Mouse (Mus musculus) heart, embryonic 15.5 days (tissue): Measurements from ENCODE around the gene Chst1. TPM values are rescaled to one million over a fixed set of nuclear protein-coding genes. Genes with fewer than 3 reads are reported as not detected.

ENCODE experiments used
- ATAC-seq: fragments of 200-750 bp; cut with Nextera tagmentation; replicated peaks from 2 replicates; pipeline ENCODE4 v1.8.0; 2017; ENCODE audit warnings: low read depth, moderate TSS enrichment; ENCODE audit not compliant: insufficient number of reproducible peaks, insufficient read depth, low FRiP score
- H3K27ac ChIP-seq: fragments of 300-500 bp; sonication (generic); 2 replicates; pipeline ENCODE4 v1.5.1; 2015; ENCODE audit warnings: mild to moderate bottlenecking, inconsistent platforms
- H3K27me3 ChIP-seq: fragments of 300-500 bp; sonication (generic); 2 replicates; pipeline ENCODE4 v1.6.1; 2015; ENCODE audit warnings: inconsistent platforms
- H3K36me3 ChIP-seq: fragments of 300-500 bp; sonication (generic); 2 replicates; pipeline ENCODE4 v1.6.1; 2015; ENCODE audit warnings: mild to moderate bottlenecking, inconsistent platforms
- H3K4me1 ChIP-seq: fragments of 300-500 bp; sonication (generic); replicated peaks from 2 replicates; pipeline ENCODE4 v1.6.1; 2015; ENCODE audit warnings: inconsistent platforms
- H3K4me2 ChIP-seq: fragments of 300-500 bp; sonication (generic); 2 replicates; pipeline ENCODE4 v1.6.1; 2015; ENCODE audit warnings: inconsistent platforms, mild to moderate bottlenecking, moderate library complexity
- H3K4me3 ChIP-seq: fragments of 300-500 bp; sonication (generic); 2 replicates; pipeline ENCODE4 v1.5.1; 2015; ENCODE audit warnings: mild to moderate bottlenecking, inconsistent platforms
- H3K9ac ChIP-seq: fragments of 300-500 bp; sonication (generic); 2 replicates; pipeline ENCODE4 v1.6.1; 2015; ENCODE audit warnings: mild to moderate bottlenecking, inconsistent platforms
- H3K9me3 ChIP-seq: fragments of 300-500 bp; sonication (generic); replicated peaks from 2 replicates; pipeline ENCODE4 v1.6.1; 2016; ENCODE audit warnings: inconsistent platforms
- WGBS: fragments of 180-500 bp; shearing (Covaris S2); methylation state at CpG from one replicate; pipeline ENCODE4 v1.1.7; 2015; ENCODE audit warnings: mixed read lengths; 5-methylcytosine and 5-hydroxymethylcytosine counted together
- polyA plus RNA-seq: library from polyadenylated mRNA; unstranded; fragments of >200 nt; fragmentation: Nextera tagmentation; extraction: Ambion mirVana; gene quantifications from 2 replicates; pipeline ENCODE4 v1.2.1, GENCODE M21; 2015

Gene Chst1
- polyA plus RNA-seq, 1 experiment from 2014 or later = 1.9 TPM

DNA sequence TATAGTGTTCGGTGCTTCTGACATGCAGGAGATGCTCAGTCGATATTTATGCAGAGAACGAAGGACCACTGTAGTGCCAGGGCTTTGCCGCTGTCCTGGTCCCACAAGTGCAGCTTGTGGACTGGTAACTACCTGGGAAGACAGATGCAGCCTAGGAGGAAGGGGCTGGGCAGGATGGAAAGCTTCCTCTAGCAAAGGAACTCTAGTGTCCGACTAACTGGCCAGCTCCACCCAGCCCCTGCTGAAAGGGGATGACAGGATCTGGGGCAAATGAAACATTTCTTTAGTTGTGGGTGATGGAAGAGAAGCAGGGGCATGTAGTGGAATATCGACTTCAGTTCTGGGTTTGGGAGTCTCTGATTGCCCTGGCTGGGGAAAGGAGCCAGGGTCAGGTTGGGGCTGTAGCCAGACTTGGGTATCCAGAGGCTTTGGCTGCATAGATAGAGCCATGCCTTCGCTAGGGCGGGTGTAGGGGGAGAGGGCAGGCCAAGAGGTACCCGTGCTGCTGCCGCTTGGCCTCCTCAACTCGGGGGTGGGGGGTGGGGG, 493 bp upstream of the Chst1 start:
- H3K9me3 ChIP-seq = no peaks in the 10 kb centered on the region
- peaks cover 71% of the 10 kb centered on the region for H3K27me3 ChIP-seq
- peak overlapping the region; percentile 65 for H3K4me3 ChIP-seq
- ATAC-seq = no peak
- peaks cover 9% of the 10 kb centered on the region for H3K4me1 ChIP-seq
- H3K9ac ChIP-seq = no peak overlapping the region
- H3K36me3 ChIP-seq = no peaks in the 10 kb centered on the region
- 27% methylated on average over 11 of the region's 11 CpGs for WGBS
- H3K4me2 ChIP-seq = peak overlapping the region; percentile 99
- no peak overlapping the region for H3K27ac ChIP-seq

DNA sequence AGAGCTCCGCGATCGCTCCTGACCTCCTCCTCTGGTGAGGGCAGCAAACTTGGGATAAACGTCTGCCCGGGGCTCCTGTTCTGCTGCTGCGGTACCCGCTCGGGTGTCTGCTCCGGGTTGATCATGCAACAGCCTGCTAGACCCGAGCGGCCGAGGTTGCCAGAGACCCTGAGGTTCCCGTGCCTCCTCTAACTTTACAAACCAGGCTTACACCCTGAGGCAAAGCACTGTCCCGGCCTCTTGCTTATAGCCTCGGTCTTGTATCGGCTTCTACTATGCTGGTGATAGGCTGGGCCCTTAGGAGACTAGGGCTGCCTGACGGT, 802 bp downstream of the Chst1 start:
- Histone ChIP-seq H3K9ac (peak overlapping the region; percentile 49), H3K27ac (no peak overlapping the region), H3K4me3 (peak overlapping the region; percentile 65), H3K9me3 (no peaks in the 10 kb centered on the region), H3K27me3 (peaks cover 78% of the 10 kb centered on the region), H3K4me2 (peak overlapping the region; percentile 99), H3K4me1 (peaks cover 9% of the 10 kb centered on the region), H3K36me3 (no peaks in the 10 kb centered on the region)
- 1% methylated on average over 17 of the region's 17 CpGs for WGBS
- no peak for ATAC-seq

DNA sequence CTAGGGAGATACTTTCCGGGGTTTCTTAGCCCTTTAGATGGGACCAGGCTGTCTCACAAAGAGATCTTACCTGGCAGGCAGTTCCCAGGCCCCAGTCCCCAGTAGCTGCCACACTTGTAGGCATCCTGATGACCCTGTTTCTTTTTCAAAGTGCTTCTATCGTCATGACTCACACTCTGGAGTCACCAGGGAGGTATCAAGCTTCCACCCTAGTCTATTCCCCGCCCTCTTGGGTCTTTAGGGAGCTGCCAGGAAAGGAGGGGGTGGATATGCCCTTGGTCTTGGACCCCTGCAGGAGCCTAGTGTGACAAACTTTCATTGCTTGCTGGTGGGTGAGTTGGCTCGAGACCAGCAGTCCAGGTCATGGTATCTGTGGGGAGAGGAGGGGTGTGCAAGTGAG, 1.7 kb downstream of the Chst1 start:
- Histone ChIP-seq H3K4me2 (0 out of 2 replicates have a peak overlapping the region, but pooled peaks have one; percentile 99), H3K4me3 (no peak overlapping the region), H3K9me3 (no peaks in the 10 kb centered on the region), H3K36me3 (no peaks in the 10 kb centered on the region), H3K4me1 (peaks cover 9% of the 10 kb centered on the region), H3K27me3 (peaks cover 77% of the 10 kb centered on the region), H3K9ac (no peak overlapping the region), H3K27ac (no peak overlapping the region)
- ATAC-seq = no peak
- 39% methylated on average over 4 of the region's 4 CpGs for WGBS

DNA sequence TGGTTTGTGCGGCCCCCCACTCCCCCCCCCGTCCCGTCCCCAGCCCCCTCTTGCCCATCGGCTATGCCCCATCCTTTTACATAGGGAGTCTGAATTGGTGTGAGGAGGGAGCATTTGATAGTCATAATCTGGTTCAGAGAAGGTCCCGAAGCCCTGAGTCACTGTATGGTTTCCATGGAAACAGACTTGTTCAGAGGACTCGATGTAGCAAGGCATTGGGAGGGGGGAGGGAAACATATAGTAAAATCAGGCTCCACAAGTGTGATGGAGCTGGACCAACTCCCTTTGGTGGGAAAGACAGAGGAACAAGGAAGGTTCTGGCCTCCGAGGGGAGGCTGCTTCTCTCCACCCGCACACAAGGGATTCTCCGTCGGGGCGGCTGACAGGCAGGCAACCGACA, 2.6 kb downstream of the Chst1 start:
- no peak overlapping the region for H3K4me3 ChIP-seq
- no peak overlapping the region for H3K9ac ChIP-seq
- H3K4me1 ChIP-seq = peaks cover 9% of the 10 kb centered on the region
- H3K36me3 ChIP-seq = no peaks in the 10 kb centered on the region
- 24% methylated on average over 12 of the region's 12 CpGs for WGBS
- H3K9me3 ChIP-seq = no peaks in the 10 kb centered on the region
- no peak for ATAC-seq
- H3K27me3 ChIP-seq = peaks cover 73% of the 10 kb centered on the region
- H3K27ac ChIP-seq = no peak overlapping the region
- no peak overlapping the region for H3K4me2 ChIP-seq

DNA sequence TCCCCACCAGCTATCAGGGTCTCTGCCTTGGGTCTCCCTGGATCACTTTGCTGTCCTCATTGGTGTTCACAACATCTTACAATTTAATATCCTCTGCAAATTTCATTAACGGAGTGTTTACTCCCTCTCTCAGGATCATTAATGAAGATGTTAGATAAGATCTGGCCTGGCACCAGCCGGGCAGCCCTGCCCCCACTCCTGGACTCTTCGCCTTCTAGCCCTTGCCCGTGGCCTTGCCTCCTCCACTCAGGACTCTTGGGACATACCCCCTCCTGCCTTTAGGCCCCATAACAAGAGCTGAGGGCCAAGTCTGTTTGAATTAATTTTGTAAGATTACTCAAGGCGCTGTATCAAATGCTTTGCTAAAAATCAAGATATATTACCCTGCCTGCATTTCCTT, 4.1 kb downstream of the Chst1 start:
- H3K27ac ChIP-seq = no peak overlapping the region
- no peaks in the 10 kb centered on the region for H3K9me3 ChIP-seq
- WGBS = 70% methylated on average over 5 of the region's 5 CpGs
- H3K4me2 ChIP-seq = no peak overlapping the region
- H3K9ac ChIP-seq = no peak overlapping the region
- H3K4me1 ChIP-seq = peaks cover 9% of the 10 kb centered on the region
- no peak overlapping the region for H3K4me3 ChIP-seq
- no peaks in the 10 kb centered on the region for H3K36me3 ChIP-seq
- ATAC-seq = no peak
- peaks cover 76% of the 10 kb centered on the region for H3K27me3 ChIP-seq

DNA sequence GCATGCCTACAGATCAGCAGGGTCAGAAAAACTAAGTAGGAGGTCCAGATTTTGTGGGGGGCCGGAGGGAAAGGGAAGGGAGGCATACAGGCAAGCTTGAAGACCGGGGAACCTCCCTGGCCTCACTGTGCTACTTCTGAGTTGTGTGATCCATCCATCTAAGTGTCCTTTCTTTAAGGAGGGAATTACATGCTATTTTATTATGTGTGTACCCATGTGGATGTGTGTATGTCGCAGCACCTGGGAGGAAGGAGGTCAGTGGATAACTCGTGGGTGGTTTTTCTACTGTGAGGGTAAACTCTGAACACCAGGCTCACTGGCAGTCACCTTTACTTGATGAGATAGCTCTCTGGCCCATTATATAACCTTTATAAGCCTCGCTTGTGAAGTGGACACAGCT, 5.1 kb downstream of the Chst1 start:
- peaks cover 9% of the 10 kb centered on the region for H3K4me1 ChIP-seq
- WGBS = 76% methylated on average over 5 of the region's 5 CpGs
- H3K27ac ChIP-seq = no peak overlapping the region
- no peaks in the 10 kb centered on the region for H3K36me3 ChIP-seq
- ATAC-seq = no peak
- no peak overlapping the region for H3K4me2 ChIP-seq
- no peaks in the 10 kb centered on the region for H3K9me3 ChIP-seq
- no peak overlapping the region for H3K4me3 ChIP-seq
- no peak overlapping the region for H3K9ac ChIP-seq
- peaks cover 71% of the 10 kb centered on the region for H3K27me3 ChIP-seq

DNA sequence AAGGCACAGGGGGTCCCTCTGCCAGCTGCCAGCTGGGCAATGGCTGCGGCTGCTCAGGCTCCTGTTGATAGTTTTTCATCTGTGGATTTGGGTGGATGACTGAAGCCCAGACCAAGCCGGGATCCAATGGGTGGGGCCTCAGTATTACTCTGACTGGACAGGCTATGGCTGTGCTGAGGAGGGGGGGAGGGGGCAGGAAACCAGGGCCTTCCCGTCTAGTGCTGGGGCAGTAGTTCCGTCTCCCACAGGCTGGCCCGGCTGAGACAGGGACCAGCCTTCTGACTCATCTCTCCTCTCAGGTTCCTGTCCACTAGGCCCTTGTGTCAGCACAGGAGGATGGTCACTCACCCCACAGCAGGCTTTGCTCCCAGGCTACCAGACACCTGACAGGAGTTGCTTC, 6.5 kb downstream of the Chst1 start:
- Histone ChIP-seq H3K4me1 (no peaks in the 10 kb centered on the region), H3K27ac (no peak overlapping the region), H3K4me2 (no peak overlapping the region), H3K4me3 (no peak overlapping the region), H3K9ac (no peak overlapping the region), H3K9me3 (no peaks in the 10 kb centered on the region), H3K36me3 (no peaks in the 10 kb centered on the region), H3K27me3 (peaks cover 64% of the 10 kb centered on the region)
- 45% methylated on average over 5 of the region's 5 CpGs for WGBS
- ATAC-seq = no peak

DNA sequence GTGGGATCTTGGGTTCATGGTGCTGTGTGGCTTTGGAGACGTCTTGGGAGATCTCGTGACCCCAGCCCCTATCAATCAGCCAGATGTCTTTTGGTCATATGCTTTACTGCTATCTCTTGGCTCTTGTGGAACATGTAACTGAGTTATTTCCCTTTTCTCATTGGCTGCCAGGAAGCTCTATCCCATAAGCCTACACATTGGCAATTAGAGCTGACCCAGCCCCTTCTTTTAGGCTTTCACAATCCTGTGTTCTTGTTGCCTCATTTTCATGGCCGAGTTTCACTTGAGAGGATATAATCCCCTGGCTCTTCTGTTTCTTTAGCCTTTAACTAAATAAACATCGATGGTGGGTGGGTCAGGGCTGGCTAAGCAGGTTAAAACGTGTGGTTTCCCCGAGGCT, 7.6 kb downstream of the Chst1 start:
- H3K36me3 ChIP-seq = no peaks in the 10 kb centered on the region
- ATAC-seq = no peak
- H3K27me3 ChIP-seq = peaks cover 52% of the 10 kb centered on the region
- no peak overlapping the region for H3K4me3 ChIP-seq
- no peak overlapping the region for H3K4me2 ChIP-seq
- WGBS = 60% methylated on average over 6 of the region's 6 CpGs
- H3K9me3 ChIP-seq = no peaks in the 10 kb centered on the region
- H3K4me1 ChIP-seq = no peaks in the 10 kb centered on the region
- H3K9ac ChIP-seq = no peak overlapping the region
- H3K27ac ChIP-seq = no peak overlapping the region

DNA sequence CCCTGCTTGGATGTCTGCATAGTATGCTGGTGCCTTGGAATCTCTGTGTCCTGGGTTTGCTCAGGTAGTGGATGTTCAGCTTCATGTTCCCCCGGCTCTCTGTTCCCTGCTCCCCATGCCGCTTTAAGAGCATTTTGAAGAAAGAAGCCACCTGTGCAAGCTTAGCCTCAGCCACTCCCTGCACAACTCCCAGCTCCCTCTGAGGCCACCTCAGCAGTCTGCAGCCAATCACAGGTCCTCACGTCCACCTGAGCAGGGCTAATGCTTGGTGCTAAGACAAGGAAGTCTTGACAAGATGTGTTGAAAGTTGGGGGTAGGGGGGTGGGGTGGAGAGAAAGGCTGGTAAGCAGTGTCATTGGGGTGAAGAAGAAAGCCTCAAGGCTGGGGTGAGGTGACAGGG, 8.1 kb downstream of the Chst1 start:
- Histone ChIP-seq H3K36me3 (no peaks in the 10 kb centered on the region), H3K4me1 (no peaks in the 10 kb centered on the region), H3K9ac (no peak overlapping the region), H3K9me3 (no peaks in the 10 kb centered on the region), H3K27ac (no peak overlapping the region), H3K4me2 (no peak overlapping the region), H3K27me3 (peaks cover 48% of the 10 kb centered on the region), H3K4me3 (no peak overlapping the region)
- WGBS = 64% methylated on average over 3 of the region's 3 CpGs
- ATAC-seq = no peak

DNA sequence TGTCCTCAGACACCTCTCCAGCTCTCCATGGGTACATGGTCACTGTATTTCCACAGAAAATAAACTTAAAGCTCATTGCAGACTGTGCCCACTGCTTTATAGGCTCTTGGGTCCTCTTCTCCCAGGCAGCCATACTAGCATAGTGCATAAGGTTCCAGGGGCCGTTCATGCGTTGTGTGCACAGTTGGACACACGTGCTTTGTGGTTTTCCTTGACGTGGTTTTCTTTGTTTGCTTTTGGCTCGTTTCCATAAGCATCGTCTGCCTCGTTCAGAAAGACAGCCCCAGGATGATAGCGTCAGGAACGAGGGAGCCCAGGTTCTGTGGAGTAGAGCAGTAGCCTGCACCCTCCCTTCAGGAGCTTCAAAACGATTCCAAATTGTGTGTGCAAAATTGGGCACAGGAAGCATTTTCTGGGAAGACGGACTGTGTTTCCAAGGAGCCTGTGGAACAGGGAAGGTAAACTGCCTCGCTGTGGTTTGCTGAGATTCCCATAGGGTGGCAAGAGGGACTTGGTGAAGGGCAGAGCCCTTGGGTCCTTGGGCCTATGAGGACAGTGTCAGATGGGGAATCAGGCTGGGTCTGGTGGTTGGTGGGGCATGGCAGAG, 8.6 kb downstream of the Chst1 start:
- no peak overlapping the region for H3K4me3 ChIP-seq
- 63% methylated on average over 12 of the region's 12 CpGs for WGBS
- no peaks in the 10 kb centered on the region for H3K36me3 ChIP-seq
- no peak for ATAC-seq
- no peaks in the 10 kb centered on the region for H3K4me1 ChIP-seq
- H3K27me3 ChIP-seq = peaks cover 42% of the 10 kb centered on the region
- H3K27ac ChIP-seq = no peak overlapping the region
- H3K9me3 ChIP-seq = no peaks in the 10 kb centered on the region
- H3K4me2 ChIP-seq = no peak overlapping the region
- no peak overlapping the region for H3K9ac ChIP-seq

DNA sequence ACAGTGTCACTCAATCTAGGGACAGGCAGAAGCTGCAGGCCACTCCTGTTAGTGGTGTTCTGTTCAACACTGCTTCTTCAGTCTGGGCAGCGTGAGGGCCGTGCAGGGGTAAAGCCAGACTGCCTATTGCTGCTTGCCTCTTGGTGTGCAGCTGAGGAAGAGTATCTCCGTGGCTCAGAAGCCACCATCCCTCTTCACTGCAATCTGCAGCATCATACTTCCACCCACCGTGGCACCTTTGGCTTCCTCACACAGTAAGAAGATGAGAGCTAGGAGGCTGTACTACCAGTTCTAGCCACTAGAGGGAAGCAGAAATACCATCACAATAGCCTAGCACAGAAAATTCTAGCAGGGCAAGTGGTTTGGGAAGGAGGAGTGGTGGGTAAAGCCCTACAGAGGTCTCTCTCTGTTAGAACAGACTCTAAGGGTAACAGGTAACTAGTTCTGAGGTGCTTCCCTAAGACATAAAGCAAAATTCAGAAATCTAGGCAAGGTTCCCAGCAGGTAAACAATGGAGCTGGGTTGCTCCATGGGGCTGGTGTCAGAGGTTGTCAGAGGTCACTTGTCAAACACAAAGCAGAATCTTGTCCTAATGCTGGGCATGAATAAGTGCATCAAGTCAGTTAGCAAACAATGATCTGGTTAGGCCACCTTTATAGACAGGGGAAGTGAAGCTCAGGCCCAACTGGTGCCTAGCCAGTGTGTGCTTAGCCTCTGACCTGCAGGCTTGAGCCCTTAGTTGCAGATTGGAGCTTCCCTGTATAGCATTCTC, 9.5 kb downstream of the Chst1 start:
- Histone ChIP-seq H3K4me1 (no peaks in the 10 kb centered on the region), H3K9ac (no peak overlapping the region), H3K36me3 (no peaks in the 10 kb centered on the region), H3K27me3 (peaks cover 34% of the 10 kb centered on the region; the same call in 1 of the 2 replicates), H3K4me2 (no peak overlapping the region), H3K4me3 (no peak overlapping the region), H3K9me3 (no peaks in the 10 kb centered on the region), H3K27ac (no peak overlapping the region)
- 45% methylated on average over 4 of the region's 4 CpGs for WGBS
- no peak for ATAC-seq
